Mouse (Mus musculus): Measurements from ENCODE around the gene Tcf25.

Gene Tcf25

GRCm38 (mm10) chr8:123373403-123374238, at the start of gene Tcf25:
Gene Tcf25, plus strand, starts transcription at chr8:123373753.
- DNase-seq, result peak; percentile 96

DNA sequence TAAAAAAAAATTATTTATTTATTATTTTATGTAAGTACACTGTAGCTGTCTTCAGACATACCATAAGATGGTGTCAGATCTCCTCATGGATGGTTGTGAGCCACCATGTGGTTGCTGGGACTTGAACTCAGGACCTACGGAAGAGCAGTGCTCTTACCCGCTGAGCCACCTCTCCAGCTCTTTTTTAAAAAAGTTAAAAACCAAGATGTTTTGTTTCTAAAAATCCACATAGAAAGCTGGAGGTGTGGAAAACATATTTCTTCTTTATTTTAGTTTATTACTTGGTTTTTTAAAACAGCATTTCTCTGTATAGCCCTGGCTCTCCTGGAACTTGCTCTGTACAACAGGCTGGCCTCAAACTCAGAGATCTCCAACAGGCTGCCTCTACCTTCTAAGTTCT, 45.0 kb upstream of the Tcf25 start:
- DNase-seq, result no peak

GRCm38 (mm10) chr8:123329350-123329749, 44.2 kb upstream of the Tcf25 start:
- no peak for DNase-seq

GRCm38 (mm10) chr8:123329961-123330360, 43.6 kb upstream of the Tcf25 start:
- DNase-seq, result no peak

- DNase-seq, result no peak
Measured at GRCm38 (mm10) chr8:123330701-123331100, 42.9 kb upstream of the Tcf25 start.

GRCm38 (mm10) chr8:123331301-123331700, 42.3 kb upstream of the Tcf25 start:
- DNase-seq, result no peak

GRCm38 (mm10) chr8:123331810-123332209, 41.7 kb upstream of the Tcf25 start:
- no peak for DNase-seq

GRCm38 (mm10) chr8:123332262-123333090, 41.1 kb upstream of the Tcf25 start, which contains the start of gene Spire2:
Gene Spire2, plus strand, starts transcription at chr8:123332713.
- DNase-seq, result peak; percentile 80

GRCm38 (mm10) chr8:123333091-123333587, 40.4 kb upstream of the Tcf25 start:
- DNase-seq, result no peak

DNA sequence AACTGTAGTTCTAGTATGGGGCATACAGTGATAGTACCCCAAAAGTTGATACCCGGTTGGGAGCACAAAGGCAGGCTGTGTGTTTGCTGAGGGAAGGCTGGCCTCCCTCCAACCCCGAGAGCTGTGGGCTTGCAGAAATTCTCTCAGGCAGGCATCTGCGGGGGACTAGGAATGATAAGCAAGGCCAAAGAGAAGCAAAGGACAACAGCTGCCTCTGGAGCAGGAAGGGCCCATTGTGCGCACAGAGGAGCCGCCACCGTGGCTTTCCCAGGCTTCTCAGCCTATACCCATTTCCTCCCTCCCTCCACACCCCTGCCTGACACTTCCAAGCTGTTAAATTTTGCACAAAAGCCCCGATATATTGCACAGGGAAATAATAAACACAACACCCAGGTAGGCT, 39.7 kb upstream of the Tcf25 start:
- no peak for DNase-seq

DNA sequence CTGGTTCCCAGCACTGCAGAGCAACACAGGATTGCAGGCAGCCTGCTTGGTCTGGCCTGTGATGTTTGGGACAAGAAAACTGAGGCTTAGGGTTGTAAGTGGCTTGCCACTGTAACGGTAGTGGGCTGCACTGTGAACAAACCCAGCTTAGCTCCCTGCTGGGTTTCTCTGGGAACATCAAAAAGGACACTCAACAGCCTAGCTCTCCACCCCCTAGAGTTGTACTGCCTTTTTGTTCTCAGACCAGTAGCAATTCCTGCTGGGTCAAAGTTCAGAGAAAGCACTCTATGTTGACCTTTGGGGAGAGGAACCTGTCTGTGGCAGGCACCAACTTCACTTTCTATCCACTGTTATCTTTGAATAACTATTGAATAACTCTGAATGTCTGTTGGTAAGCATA, 39.1 kb upstream of the Tcf25 start:
- DNase-seq, result no peak

DNA sequence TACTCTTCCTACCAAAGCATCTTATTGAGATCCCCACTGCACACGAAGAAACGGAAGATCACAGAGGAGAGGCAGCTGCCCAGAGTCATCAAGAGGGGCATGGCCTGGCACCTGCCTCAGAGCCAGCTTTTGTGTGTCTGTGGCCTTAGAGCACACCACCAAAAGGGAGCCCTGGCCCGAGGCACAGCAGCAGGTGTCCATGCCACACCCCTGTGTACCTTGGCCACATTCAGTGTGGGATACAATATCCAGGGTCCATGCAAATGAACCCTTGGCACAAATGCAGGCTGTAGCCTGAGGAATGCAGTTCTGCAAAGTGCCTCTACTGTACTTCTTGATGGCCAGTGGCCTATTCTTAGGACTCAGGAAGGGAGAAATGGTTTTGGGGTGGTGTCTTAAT, 36.1 kb upstream of the Tcf25 start:
- no peak for DNase-seq

- DNase-seq, result no peak
Measured at GRCm38 (mm10) chr8:123340071-123340470, 33.5 kb upstream of the Tcf25 start.

DNA sequence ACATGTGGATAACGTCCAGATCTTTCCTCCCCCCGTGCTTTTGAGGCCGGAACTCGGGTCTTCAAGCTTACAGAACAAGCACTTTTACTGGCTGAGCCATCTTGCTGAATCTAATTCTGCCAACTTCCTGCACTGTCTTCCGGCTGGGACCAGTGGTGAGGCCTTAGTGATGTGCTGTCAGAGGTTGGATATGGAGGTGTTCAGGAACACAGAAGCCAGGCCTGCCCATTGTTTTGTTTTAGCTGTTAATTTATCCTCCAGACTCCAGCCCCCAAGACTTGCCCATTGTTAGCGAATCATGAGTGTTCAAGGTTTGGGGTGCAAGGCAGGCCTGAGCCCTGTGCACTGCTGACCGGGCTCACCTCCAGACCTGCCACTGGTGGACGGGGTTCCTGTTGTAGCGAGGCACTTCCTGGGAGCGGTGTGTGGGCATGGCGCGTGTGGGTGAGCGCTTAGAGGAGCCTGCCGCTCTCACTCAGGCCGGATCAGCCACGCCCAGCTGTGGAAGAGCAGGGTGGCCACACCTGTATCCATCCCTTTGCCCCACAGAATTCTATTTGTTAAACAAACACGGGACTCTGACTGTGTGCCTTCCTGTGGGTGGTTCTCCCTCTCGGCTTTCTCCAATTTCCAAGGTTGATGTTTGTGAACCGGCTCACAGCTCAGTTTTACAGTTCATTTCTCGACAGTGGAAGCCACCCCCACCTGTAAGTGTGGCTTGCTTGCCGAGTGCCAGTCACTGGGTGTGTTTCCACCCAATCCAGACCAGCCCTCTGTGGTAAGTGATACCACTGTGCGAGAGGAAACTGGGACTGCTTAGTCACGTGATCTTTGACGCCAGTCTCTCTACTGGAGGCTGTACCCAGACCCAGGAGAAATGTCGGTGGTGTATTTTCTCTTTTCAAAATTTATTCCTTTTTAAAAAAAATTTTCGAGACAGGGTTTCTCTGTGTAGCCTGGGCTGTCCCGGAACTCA, 32.2 kb upstream of the Tcf25 start:
- no peak for DNase-seq

DNA sequence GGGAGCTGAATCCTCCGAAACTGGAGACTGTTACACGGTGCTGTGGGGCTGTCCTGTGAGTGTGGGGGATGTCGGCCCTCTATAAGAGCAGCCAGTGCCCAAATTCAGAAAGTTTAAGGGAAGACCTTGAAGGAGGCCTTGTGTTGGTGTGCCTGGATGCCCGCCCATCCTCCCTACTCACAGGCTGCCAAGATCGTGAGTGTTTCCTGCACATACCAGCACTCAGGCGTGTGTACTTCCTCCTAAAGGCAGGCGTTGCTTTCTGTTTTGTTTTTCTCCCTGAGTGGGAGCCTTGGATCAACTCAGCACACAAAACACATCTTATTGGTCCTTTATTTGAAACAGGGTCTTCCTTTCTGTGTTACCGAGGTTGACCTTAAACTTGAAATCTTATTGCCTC, 31.3 kb upstream of the Tcf25 start:
- no peak for DNase-seq

DNA sequence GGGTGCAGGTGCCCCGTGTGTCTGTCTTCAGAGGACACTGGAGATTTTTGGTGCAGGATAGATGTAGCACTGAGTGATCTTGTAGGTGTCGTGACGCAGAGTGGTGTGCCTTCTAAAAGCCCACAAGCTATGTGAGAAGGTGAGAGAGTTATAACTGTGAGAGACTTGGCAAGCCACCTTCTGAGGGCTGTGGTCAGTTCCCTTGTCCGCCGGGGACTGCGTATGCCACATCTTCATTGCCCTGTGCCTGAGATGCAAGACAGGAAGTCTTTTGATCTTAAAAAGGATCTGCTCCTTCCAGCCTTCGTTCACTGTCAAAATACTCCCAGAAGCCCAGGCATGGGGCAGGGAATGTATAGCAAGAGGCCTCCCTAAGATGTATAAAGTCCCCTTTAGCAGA, 30.6 kb upstream of the Tcf25 start:
- no peak for DNase-seq

- DNase-seq, result no peak
Measured at GRCm38 (mm10) chr8:123343422-123343821, 30.1 kb upstream of the Tcf25 start.

DNA sequence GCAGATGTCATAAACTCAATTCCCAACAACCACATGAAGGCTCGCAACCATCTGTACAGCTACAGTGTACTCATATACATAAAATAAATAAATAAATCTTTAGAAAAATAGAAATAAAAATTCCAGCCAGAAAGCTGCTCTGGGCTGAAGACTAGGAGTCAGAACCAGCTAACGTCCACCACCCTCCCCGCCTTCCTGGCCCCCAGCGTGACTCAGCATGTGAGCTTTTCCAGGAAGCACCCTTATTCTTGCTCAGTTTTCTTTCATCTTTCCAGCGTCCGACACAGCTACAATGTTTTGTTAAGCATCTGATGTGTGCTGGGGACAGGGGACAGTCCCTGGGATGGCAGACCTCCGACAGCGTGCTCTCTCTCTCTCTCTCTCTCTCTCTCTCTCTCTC, 28.4 kb upstream of the Tcf25 start:
- DNase-seq, result no peak

DNA sequence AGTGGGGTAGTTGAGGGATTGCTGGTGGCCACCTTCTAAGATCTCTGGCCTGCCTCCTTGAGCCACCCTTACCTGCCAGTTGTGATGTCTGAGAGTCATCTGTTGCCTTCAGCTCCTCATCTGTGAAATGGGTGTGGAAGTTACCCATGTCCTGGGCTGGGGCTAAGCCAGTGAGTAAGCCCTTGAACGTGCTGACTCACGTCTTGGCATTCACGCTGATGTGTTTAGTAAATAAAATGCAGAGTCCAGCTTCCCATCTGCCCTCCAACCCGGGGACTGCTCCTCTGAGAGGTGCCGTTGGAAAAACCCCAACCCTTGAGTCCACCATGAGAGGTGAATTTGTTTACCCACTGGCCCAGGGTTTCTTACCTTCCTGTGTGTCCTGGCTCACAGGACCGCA, 27.7 kb upstream of the Tcf25 start:
- no peak for DNase-seq

DNA sequence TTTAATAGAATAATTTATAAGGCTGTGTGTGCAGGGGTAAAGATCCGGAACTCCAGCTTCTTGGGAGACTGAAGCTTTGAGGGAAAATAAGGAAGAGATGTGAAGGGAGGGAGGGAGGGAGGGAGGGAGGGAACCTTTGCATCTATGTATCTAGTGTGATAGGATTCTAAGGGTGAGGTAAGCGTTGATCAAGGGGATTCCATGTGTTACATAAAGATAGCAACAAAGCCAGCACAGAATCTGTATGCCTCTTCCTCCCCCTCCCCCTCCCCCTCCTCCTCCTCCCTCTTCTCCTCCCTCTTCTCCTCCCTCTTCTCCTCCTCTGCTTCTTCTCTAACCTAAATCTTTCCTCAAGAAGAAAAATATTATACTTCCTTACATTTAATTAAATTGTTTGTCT, 26.3 kb upstream of the Tcf25 start:
- no peak for DNase-seq

DNA sequence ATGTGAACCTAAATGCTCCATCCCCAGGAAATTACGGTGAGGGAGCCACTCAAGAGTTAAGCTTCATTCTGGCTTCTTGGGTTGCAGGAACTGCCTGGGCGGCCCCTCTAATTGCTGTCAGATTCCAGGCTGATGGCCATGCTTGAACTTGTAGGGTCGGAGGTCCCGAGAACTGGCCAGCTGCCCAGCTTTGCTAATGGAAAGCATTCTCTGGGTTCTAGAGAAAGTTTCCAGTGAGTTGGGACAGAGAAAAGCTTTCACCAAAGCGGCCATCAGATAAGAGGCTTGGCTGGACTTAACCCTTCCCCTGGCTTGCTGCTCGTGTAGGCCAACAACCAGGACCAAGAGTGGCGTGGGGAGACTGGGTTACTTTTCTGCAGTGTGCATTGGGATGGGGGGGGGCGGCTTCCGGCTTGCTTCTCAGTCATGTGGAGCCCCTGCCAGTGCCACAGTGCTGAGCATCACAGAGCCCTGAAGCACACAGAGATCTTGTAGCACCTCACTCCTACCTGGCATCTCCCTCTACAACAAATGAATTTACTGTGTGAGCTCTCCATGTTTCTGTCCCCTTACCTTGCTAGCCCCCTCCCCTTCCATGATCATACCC, 25.2 kb upstream of the Tcf25 start:
- peak; percentile 81 for DNase-seq

GRCm38 (mm10) chr8:123349073-123349472, 24.5 kb upstream of the Tcf25 start:
- DNase-seq, result no peak

Measured in lung, postnatal 14 days (tissue).